Mouse (Mus musculus): ENCODE results near the gene Sgip1.

The Sgip1 gene

DNA sequence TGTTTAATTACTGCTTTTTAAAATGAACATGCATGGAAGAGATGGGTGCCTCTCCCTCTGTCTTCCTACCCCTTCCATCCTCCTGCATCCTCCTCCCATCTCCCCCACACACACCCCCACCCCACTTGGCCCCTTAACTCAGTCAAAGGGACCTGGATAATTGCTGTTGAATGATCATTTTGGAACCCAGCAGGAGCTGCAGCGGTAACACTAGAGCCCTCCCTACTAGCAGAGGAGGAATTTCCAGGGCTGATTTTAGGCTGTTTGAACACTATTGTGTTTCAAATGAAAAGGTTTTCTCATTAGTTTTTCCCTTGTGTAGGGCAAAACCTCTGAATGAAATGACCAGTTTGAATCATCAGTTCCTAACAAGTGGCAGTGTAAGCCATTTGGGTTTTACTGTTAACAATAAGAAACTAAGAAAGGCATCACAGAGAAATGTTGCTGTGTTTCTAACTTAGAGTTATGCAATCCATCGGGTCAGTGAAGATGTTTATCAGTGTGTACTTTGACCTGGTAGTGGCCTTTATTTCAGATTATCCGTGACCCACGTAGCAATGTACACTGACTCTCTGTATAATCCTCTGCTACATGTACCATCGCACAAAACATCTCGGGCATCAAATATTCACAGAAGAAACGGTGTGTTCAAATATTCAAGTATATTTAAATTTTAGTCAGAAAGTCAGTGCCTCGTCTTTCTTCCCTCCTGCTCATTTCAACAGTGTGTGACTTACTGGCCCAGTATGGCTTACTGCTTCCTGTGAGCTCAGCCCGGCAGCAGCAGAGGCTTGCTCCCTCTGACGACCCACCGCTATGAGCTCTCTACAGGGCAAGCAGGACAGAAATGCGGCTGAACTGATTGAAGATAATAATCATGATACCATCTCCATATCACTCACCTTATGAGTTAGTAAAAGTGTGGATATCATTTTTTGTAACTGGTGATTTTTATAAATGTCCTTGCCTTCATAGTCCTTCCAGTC, 235.5 kb downstream of the Sgip1 start:
- no peak for DNase-seq (ENCODE audit: low read depth, low spot score)

DNA sequence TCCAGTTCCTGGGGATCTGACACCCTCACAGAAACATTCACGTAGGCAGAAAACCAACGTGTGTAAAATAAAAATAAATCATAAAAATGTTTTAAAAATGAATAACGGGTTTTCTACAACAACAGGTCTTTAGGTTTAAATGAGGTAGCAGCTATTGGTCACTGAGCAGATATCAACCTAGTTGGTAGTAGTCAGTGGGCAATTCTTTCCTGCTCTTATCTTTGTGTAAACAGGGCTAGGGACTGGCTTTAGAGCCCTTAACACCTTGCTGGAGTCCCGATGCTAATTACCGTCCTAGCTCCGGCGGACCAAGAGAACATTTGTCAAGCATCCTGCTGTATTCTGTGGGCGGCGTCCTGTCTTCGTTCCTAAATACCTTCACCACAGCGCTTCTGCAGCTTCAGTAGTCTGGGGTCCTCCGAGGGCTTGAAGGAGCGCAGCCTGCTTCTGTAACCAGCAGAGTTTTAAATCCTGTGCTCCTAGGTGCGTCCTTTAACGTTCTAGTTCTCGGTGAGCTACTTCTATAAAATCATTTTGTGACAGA, 236.8 kb downstream of the Sgip1 start:
- no peak for DNase-seq (ENCODE audit: low read depth, low spot score)

DNA sequence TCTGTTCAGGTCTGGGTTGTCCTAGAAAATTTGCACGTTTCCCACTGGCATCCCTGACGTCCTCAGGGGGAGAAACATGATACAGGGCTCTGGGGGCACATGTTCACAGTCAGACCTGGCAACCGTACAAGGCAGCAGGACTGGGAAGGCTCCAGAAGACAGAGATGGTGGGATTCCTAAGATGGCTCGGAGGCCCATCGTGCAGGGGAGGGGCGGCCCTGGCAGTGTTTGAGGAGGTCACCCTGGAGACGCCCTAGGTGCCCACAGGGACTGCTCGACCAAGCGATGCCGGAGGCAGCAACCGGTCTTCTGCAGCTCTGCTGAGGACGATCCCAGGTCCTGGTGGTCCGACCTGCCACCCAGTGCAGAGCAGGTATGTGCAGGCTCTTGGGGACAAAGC, 237.3 kb downstream of the Sgip1 start, which contains the start of gene Tctex1d1:
Tctex1d1 (plus strand) TSS at position 167 of the 400 bp plus-strand sequence.
- DNase-seq (ENCODE audit: low read depth, low spot score): no peak

DNA sequence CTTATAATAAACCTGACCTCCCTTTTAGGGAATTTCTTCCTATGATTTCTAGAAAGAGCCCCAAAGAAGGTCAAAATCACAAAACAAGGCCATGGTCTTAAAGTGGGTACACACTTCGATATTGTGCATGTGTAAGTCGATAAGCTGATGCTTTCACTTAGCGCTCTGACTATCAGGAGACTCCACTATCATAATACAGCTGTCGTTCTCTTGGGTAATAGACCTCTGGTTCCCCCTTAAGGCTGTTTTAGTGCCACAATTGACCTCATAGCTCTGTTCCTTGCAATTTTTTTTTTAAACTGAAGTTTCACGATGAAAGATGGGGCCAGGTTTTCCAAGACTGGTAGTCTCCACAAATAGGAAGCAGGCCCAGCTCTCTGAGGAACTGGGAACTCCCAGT, 238.3 kb downstream of the Sgip1 start:
- peak; percentile 4 for DNase-seq (ENCODE audit: low read depth, low spot score)

DNA sequence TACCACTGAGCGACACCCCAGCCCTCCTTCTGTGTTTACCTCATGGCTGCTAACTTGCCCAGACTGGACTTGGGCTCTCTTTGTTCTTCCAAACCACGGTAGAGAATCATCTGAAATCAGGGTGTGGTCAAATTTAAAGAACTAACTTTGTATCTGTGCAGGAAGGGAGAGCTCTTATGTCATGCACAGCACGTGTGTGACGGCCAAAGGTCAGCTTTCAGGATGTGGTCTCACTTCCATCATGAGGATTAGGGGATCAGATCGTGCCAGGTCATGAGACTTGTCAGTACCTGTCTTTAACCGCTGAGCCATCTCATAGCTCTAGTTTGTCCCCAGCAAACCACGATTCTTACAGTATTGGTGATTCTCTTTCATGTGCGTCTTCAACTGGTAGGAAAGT, 240.6 kb downstream of the Sgip1 start:
- no peak for DNase-seq (ENCODE audit: low read depth, low spot score)

DNA sequence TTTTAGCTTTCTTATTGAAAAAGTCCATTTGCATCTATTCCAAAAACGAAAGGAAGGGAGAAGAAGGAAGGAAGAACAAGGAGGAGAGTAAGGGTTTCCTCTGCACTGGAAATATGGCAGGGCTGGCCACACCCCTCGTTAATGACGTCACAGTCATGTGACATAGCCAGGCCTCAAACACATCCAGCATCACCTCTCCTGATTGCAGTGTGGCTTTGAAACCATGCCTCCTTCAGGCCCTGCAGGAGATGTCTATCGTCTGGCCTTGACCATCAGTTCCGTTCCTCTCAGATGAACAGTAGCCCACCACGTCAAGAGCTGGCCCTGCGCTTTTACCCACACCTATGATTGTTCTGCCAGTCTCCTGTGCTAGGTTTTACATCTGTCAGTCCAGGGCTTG, 245.1 kb downstream of the Sgip1 start:
- peak; percentile 50 for DNase-seq (ENCODE audit: low read depth, low spot score)

DNA sequence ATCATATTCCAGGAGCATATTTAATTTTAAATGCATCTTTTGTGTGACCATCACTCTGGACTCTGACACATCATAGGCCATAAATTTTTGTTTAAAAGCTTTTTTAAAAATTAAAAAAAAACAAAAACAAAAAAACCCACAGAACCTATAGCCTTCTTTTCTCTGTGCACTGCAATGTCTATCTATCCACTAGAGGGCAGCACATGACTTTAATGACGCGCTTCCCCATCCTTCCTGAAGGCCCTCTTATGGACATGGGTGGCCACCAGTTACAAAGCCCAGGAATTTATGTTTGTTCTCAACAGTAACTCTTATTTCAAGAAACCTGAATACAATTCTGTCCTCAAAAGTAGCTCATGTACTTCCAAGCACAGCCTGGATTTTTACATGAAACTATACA, 245.8 kb downstream of the Sgip1 start:
- peak; percentile 91 for DNase-seq (ENCODE audit: low read depth, low spot score)

DNA sequence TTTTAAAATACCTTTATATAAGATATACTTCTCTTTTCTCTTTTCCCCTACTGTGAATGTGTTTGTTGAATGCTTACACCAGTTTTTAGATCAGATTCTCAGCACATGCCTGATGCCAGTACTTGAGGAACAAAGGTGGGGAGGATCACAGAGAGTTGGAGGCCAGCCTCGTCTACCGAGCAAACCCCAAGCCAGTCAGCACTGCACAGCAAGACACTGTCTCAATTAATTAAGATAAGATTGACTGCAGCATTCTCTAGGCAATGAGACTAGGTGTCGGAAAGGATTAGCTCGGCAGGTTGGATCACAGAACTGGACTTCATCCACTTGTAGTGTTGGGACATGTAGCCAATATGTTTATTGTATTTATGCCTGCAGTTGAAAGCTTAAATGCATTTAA, 246.2 kb downstream of the Sgip1 start:
- no peak for DNase-seq (ENCODE audit: low read depth, low spot score)

DNA sequence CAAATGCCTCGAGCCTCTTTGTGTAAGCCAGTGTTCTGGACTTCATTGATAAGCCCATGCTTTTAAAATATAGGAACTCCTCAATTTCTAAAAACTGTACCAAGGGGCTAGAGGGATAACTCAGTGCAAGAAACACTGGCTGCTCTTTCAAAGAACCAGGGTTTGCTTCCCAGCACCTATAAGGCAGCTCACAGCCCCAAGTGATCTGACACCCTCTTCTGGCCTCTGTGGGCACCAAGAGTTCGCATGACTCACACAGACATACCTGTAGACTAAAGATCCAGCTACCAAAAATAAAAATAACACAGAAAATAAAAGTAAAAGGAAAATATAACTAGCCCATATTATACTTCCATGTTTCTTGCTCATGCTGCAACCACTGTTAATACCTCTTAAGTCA, 246.7 kb downstream of the Sgip1 start:
- no peak for DNase-seq (ENCODE audit: low read depth, low spot score)

DNA sequence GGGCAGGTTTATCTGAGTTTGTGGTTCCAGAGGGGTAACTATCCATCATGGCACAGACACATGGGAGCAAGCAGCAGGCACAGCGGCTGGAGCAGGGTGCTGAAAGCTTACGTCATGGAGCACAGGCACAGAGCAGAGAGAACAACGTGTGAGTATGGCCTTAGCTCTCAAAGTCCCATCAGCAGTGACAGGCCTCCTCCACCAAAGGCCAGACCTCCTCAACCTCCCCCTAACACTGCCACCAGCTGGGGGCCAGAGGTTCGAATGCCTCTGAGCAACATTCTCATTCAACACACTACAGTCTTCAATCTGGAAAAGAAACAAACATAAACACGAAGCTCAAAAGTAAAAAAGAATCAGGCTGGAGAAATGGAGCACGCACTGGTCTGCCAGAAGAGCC, 247.4 kb downstream of the Sgip1 start:
- DNase-seq (ENCODE audit: low read depth, low spot score): no peak

DNA sequence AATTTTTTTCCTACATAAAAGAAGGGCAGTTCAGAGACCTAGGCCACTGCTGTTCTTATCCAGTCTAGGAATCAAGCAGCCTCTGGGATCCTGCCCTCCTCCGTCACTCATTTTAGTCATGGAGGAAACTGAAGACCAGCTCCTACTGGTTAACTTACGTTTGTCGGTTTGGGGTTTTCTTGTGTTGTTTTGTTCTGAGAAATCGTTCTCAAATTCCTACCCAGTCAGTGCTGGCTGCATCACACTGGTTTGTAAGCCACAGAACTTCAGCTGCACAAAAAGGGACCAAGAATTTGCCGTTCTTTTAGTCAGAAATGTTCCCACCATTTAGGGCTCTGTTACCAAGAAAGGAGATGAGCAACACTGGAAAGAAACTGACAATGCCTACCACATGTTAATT, 248.3 kb downstream of the Sgip1 start:
- no peak for DNase-seq (ENCODE audit: low read depth, low spot score)

DNA sequence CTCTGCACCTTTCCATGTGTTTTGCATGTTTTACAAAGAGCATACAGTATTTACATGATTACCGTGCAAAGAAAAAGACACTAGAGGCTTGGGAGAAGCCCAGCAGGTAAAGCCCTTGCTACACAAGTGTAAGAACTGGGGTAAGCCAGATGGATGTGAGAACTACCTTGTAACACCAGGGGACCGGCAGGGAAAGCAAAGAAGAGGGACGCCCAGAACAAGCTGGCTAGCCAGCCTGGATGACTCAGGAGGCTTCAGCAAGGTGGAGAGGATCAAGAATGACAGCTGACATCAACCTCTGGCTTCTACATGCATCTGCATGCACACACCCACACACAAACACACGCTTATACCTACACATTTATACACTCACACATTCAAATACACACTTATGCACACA, 248.9 kb downstream of the Sgip1 start:
- DNase-seq (ENCODE audit: low read depth, low spot score): no peak

DNA sequence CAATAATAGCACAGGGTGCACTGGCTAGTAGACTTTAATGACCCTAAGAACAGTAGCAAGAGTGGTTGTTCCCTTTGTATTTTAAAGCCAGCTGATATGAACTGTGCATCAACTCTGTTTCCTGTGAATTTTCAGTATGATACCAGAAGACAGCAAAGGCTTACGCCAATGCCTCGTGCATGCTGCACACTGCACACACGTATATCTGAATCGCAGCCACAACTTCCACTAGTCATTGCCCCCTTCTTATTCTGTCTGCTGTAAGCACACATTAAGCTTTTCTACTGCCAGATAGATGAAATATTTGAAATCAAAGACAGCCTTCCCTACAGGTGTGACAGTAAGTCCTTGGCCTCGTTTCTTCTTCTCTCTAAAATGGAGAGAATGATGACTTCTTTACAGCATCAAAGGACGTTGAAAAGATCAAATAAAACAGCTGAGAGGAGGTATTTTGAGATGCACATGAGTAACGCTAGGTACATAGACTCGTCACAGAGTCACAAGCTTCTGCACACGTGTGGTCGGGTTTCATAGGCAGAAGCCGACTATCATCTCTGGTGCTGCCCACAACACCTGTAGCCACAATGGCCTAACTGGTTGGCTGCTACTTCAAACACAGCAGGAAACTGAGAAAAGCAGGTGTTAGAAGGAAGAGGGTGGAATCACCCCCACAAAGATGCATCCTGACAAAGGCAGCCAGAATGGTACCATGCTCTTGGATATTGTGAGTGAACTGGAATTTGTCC, 249.7 kb downstream of the Sgip1 start:
- no peak for DNase-seq (ENCODE audit: low read depth, low spot score)

DNA sequence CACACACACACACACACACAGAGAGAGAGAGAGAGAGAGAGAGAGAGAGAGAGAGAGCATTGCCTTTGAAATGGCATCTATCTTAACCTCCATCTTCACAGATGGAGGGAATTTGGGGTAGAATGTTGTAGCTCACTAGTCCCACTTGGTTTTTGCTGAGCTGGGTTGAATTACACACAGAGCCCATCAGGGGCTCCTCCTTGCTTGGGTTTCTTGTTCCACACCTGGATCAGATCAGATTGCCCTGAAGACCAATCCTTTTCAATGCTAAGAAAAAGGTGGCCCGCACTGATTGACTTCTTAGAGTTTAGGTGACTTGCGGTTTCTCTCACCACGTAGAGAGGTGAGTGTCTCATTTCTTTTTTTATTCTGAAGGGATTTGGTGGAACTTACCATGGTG, 250.6 kb downstream of the Sgip1 start:
- DNase-seq (ENCODE audit: low read depth, low spot score): no peak

DNA sequence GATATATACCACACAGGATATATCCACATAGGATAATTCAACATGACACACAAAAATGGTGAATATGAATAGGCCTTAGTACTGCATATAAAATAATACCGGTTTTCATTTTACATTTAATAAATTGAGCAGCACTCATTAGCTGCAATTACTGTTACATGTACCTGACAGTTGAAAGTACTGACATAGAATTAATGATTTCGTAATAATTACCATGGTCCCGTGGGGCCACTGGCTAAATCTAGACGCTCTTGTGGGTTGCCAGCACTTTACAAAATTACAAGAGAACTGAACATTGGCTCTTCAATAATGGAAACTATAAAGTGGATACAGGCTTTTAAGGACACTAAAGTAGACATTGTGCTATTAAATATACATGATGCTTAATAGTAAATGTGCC, 263.6 kb downstream of the Sgip1 start:
- no peak for DNase-seq (ENCODE audit: low read depth, low spot score)

DNA sequence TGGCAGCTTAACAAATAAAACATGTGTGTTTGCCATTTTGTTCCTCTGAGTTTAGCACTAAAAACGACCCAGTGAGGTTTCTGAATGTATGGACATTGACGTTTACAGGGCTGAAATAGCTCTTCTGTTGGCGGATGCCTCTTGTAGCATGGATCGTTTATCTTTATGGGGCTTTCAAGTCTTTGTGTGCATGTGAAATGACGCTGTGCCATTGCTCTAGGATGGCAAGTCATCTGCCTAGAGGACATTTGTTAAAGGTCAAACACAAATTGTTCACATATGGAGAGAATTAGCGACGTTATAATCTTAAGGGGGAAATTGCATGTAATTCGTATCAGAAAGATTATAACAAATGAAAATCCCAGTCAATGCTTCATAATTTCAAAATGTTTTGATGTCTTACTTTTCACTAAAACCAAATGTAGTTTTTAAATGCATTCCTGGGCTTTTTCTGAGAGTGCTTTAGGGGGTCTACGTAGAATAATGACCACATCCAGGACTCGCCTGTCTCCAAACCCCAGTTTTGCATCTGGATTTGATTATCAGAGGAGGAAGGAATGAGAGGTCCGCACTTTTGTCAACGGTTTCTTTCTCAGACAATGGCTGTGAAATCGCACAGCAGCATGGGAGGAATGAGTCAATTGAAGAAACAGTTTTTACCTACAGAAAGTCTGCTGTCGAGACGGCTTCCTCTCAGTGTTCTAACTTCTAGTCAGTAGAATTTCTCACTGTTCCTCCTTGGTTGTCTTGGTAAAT, 264.3 kb downstream of the Sgip1 start:
- no peak for DNase-seq (ENCODE audit: low read depth, low spot score)

DNA sequence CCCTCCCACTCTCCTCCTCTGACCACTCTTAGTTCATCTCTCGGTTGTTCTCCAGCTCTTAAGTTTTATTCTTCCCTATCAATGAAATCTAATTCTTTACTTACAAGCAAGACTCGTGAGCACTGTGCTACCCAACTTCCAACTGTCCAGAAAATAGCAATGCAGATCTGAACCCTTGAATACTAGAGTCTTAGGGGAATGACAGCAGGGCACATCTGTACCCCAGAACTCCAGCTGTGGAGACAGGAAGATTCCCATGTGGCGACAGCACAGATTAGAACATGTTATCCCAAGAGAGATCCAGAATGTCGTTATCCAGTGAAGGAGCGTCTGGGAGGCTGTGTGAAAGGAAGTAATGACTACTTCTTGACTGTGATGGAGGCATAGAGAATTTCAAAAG, 265.2 kb downstream of the Sgip1 start:
- no peak for DNase-seq (ENCODE audit: low read depth, low spot score)

DNA sequence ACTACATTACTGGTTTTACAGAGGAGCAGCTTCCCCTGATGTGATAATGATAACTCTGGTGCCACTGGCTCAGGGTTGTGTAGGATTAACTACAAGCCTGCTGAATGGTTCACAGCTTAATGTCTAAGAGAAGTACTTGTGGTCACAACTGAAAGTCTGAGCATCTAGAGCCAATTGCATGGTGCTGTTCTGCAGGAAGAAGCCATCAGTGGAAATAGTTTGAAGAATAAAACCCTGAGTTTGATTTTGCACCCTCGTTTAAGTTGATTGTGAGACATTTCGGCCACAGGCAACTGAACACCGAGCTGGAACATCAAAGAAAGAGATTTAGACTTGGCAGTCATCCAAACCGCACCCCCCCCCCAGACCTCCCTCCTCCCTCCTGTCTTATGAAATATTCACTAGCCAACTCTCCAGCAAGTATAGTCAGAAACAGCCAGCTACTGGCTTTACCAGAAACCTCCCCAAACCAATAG, 265.9 kb downstream of the Sgip1 start:
- DNase-seq (ENCODE audit: low read depth, low spot score): peak; percentile 13

DNA sequence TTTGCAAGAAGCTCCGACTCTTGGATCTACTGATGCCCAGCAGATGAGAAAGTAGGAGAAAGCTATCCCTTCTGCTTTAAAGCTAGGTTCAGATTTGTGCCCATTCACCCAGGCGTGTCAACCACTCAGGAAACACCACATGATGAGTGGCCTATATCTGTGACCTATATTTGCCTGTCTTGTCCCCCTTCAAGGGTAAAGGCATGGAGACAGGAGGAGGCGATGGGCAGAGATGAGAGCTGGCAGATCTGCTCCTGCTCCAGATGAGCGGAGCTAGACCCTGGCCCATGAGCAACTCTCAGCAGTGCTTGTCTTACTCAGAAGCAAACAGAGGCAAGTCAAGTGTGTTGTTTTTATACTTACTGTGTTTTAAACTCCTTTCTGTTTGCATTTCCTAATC, 269.6 kb downstream of the Sgip1 start:
- DNase-seq (ENCODE audit: low read depth, low spot score): no peak

DNA sequence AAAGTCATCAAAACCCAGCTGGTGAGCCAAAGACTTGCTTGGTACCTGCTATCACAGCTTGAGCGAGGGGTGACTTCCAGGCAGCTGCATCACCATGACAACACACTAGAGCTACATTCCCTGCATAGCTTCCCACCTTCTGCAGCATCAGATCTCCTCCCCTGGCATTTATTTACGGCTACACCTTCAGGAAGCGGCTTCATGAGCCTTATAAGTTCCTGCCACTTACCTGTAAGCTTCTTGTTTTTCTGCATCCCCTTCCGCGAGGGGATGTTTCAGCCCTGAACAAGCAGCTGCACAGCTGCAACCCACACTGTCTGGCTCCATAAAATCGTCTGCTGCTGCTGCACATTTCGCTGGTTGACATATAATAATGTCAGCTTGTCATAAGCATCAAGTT, 270.7 kb downstream of the Sgip1 start:
- DNase-seq (ENCODE audit: low read depth, low spot score): no peak

DNA sequence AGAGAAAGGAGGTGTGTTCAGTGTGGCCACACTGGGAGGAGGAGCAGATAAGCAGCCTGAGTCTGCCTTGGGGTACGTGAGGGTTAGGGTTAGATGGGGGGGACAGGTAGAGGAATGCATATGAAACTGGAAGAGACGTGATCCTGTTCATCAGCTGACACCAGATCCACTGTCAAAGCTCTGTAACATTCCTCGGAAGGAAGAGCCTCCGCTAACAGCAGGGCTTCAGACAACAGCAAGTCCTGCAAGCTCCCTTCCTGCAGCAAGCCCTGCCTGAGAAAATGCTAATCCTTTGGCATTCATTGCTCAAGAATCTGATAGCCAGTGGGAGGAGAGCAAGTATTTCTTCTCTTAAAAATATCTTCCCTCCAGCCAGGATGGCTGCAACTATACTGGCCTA, 272.4 kb downstream of the Sgip1 start:
- DNase-seq (ENCODE audit: low read depth, low spot score): no peak

All from 3T3-L1 (cell line).